Mouse (Mus musculus) C2C12 (cell line): Measurements from ENCODE around the gene Zbtb8a.

Experiments
- CTCF ChIP-seq: IDR thresholded peaks from one replicate; pipeline ENCODE4 v1.5.1; 2011; ENCODE audit not compliant: control insufficient read depth, insufficient read depth, insufficient read length
- MAX ChIP-seq: IDR thresholded peaks from one replicate; pipeline ENCODE4 v1.6.1; 2011; ENCODE audit warnings: mild to moderate bottlenecking, control low read depth
- MYOD1 ChIP-seq: IDR thresholded peaks from one replicate; pipeline ENCODE4 v1.6.1; 2011; ENCODE audit warnings: low read depth; ENCODE audit not compliant: control insufficient read depth, insufficient read length

GRCm38 (mm10) chr4:129377601-129378390 lies at the start of gene Zbtb8a:
- TF ChIP-seq CTCF (no peak), MYOD1 (no peak), MAX (no peak)
